Mouse (Mus musculus) gonadal fat pad, adult 2 months (tissue): ENCODE data around the gene Met. TPM values are rescaled to one million over a fixed set of nuclear protein-coding genes. Genes with fewer than 3 reads are reported as not detected.

Source experiments
- DNase-seq: peaks from one replicate; pipeline ENCODE4 v3.0.0-alpha.2; 2012; ENCODE audit warnings: low read depth
- polyA plus RNA-seq: library from polyadenylated mRNA; depleted of rRNA; stranded (reverse); fragments of >200 nt; gene quantifications from 2 replicates; pipeline ENCODE4 v1.2.3, GENCODE M21; 2012; rRNA removed

Gene Met
- 10.2 and 11.2 TPM in 2 replicates for polyA plus RNA-seq

- DNase-seq: no peak
Measured at GRCm38 (mm10) chr6:17463434-17464280, at the start of gene Met. Gene Met (plus strand): TSS chr6:17463800.

DNA sequence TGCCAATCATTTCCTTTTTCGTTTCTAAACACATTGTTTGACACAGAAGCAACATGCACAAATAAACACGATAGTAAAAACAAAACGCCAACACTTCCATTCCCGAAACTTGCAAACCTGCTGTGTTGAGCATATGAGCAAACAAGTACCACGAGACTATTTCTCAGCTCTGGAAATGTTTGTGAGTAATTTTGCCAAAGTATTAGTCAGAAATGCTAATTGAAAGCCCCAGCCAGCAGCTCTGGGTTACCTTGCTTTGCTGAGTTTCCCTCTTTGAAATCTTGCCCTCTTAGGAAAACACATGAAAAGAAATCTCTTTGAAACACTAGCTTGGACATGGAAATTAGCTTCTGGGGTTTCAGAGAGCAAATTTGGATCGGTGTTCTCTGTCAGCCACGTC is 45.4 kb upstream of the Met start:
- DNase-seq: no peak

DNA sequence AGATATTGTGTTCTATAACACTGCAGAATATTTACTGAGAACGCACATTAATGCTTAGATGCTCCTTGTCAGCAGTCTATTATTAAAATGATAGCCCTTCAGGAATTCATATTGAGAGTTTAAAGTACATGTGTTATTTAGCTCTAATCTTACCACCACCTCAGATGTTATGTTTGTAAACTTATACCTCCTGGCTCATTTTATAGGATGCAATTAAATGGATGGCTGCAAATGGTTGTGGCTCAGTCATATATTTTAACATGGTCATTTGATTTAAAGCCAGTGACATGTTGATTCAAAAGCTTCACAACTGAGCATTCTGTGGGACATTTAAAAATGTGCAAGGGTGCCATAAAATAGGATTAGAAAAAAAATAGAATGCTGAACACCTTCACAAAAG is 41.2 kb upstream of the Met start:
- no peak for DNase-seq

- DNase-seq: no peak
Measured at GRCm38 (mm10) chr6:17429041-17429440, 34.6 kb upstream of the Met start.

DNA sequence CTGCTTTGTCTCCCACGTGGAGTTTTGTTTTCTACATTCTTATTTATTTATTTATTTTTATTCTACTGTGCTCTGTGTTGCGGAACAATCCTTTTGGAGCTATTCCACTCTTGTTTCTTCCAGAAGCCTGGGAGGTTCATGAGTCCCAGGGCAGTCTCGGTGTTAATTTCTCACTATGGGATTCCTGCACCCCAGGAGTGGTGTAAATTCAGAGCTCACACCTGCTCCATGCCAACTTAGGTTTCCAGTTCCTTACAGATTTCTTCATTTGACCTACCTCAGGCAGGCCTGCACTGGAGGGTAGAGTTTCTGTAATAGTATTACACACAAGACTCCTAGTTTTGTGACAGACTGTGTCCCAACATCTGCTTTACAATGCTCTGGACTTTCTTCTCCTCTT is 34.0 kb upstream of the Met start:
- DNase-seq: no peak

DNA sequence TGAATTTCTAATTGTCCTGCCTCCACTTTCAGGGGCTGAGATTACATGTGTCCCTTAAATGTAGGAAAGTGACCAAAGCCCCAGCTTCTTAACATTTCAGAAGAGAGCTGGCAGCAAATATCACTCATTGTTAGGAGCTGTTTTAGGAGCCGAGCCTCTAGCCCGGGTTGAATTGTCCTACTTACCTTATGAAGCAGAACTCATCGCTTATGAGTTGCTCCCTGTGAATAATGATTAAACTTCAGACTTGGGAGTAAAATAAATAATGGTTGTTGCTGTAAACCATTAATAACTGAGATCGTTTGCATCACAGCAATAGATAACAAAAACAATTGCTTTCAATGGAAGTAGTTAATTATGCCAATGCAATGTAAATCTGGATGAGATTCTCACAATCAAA is 20.3 kb upstream of the Met start:
- DNase-seq: no peak

GRCm38 (mm10) chr6:17451305-17451704 is 12.3 kb upstream of the Met start:
- DNase-seq: no peak

GRCm38 (mm10) chr6:17455116-17455515 is 8.5 kb upstream of the Met start:
- DNase-seq: no peak

DNA sequence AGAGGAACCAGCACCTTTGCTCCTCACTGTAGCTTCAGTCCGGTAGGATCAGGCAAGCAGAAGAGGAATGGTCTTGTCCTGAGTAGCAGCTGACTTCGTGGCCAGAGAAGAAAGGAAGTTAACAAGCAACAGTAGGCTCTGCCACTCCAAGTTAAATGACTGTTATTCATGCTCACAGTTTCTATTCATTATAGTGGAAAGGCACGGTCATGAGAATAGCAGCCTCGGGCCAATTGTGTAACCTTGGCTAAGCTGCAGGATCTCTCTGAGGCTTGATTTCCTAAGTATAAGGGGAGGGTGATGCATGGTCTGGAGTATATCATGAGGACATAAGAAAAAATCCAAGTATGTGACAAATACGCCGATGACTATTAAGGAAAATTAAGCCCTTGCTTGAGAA is 4.0 kb upstream of the Met start:
- no peak for DNase-seq

DNA sequence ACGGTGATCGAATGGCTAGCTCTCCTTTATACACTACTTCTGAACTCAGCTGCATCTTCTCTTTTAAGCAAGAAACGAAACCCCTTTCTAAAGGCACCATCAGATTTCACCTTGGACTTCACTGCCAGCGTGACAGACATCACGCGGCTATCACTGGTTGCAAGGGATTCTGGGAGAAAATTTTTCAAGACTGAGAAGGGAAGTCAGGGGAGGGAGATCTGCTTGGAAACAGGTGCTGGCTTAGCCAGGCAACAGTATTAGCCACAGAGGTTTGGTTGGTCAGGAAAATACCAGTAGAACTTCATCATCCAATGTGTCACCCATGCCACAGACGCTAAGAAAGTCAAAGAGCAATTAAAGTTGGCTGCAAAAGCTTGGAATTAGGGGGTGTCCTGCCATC is 2.2 kb upstream of the Met start:
- no peak for DNase-seq

DNA sequence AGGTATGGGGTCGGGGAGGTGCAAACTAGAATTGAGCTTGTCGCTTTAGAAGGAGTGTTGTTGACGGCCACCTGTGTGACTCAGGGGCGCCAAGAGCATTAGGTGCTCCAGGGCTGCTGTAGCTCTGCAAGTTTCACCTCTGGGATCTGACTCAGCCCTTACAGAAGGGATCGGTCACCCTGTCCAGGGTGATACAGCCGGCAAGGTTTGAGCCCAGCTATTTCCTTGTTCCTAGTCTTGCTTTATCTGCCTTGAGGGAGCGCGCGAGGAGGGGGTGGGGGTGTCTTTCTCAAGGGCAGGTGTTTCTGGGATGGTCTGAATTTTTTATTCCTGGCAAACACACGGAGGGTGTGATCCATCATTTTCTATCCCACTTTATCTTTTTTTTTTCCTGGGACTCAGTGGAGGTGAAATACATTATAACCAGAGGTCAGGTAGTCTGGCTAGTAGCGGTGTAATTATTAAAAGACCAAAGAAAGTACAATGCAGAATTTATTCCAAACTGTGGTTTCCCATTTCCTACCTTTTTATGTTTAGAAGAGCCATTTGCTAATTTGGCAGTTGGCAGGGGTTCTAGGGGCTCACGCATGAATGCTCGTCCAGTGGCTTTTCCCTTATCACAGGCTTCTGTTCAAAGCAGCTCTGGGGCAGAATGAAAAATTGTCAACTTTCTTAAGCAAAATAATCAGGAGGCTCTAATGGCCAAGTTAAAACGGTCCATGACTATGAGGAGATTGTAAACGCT is 853 bp downstream of the Met start:
- no peak for DNase-seq

DNA sequence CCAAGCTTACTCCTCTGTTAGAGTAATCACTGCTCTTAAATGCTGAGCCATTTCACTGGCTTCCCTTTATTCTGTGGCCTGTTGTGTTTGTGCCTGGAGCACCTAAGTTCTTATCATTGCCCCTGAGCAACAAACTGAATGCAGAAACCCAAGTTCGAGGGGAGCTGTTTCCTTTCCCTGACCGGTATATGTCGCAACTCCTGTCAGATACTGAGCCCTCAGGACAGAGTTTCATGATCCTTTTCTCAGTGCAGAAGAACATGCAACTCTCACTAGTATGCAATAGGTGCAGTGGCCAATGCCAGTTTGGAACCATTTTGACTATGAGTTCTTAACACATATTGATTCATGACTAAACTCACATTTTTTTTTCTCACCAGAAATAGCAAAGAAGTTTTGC is 2.9 kb downstream of the Met start:
- DNase-seq: no peak

- DNase-seq: no peak
Measured at GRCm38 (mm10) chr6:17468993-17469392, 5.4 kb downstream of the Met start.

DNA sequence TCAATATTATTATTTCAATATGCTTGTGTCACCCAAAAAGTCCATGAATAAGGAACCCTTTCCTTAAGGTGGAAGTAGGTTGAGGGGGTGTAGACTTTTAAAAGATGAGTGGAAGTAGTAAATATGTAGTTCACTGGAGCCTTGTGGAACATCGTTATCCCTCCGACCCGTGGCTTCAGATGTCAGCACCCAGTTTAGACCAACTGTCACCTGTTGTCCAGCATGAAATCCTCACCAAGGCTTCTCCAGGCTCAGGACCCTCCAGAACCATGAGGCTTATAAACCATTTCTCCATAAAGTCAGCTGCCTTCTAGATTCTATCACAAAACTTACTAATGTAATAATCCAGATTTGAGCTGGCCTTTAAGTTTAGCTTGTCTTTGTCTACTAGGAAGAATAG is 9.5 kb downstream of the Met start:
- DNase-seq: no peak

GRCm38 (mm10) chr6:17477823-17478222 is 14.2 kb downstream of the Met start:
- no peak for DNase-seq

DNA sequence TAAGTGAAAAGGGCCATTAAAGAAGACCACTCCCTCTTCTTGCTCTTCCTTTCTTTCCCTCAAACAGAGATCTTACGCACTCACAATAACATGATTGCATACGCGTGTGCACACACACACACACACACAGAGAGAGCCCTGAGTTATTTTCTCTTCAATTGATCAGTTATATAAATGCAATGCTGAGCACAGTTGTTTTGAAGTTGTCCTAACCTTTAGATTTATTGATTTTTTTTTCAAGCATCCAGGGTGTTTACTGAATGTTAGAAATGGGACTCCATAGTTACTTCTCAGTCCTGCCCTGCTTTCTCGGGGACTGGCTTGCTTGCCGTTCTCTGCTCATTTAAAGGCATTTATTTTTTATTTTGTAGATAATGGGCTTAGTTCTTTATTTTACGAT is 14.7 kb downstream of the Met start:
- DNase-seq: no peak

DNA sequence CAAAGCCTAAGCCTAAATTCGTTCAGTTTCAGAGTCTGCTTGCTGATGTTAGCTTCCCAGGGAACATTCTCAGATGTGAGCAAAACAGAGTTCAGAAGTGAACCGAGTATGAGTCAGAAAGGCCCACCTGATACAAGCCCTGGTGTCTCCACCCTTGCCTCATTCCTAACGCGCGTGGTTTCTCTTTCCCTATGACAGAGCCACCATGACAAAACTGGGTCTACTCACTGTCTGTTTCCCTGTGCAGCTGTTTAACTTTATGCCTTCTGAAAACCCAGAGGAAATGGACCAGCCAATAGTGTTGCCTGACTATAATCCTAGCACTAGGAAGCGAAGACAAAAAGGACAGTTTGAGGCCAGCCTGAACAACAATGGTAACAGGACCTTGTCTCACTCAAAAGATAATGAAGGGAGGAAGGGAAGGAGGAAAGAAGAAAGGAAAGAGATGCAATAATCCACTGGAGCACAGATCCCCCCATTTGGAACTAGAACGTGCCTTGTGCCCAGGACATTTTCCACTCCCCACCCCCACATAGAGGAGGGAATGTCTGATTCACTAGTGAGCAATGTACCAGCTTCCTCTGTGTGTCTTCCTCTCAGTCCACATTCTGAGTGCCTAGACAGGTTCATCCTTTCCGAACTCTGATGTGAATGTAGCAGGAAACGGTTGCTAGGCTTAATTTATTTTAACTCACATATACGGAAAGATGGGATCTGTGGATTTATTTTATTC is 15.4 kb downstream of the Met start:
- DNase-seq: no peak

DNA sequence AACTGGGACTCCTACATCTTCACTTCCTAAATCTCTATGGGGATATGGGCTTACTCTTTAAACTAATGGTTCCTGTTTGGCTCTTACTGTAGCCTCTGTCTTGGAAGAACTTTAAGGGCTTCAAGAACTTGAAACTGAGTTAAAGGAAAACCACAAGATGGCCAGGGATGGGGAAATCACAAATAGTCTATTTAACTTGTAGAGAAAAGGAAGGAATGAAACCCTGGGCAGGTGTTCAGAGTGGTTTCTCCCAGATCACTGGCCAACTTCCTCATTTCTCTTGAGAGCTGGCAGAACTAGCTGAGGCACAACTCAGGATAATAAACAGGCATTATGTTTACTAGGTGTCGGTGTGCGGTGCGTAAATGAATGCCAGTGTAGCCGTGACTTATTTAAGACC is 17.5 kb downstream of the Met start:
- no peak for DNase-seq

DNA sequence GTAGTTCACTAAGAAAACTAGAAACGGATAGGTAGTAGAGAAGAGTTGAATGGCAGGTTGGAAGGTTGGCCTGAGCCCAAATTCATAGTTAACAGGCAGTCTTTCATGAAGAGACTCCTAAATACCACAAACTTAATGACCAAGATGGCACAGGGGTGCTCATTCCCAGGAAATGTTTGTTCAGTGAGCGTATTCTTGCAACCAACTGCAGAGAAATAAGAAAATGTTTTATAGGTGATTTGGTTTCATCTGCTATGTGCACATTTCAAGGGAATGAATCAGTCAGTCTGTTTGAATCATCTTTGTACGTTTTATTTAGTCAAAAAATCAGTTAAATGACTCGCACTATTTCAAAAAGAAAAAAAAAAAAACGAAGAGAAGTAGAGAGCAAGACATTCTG is 21.6 kb downstream of the Met start:
- no peak for DNase-seq

- DNase-seq: no peak
Measured at GRCm38 (mm10) chr6:17485782-17486181, 22.2 kb downstream of the Met start.

- DNase-seq: no peak
Measured at GRCm38 (mm10) chr6:17488291-17488817, 24.8 kb downstream of the Met start.

DNA sequence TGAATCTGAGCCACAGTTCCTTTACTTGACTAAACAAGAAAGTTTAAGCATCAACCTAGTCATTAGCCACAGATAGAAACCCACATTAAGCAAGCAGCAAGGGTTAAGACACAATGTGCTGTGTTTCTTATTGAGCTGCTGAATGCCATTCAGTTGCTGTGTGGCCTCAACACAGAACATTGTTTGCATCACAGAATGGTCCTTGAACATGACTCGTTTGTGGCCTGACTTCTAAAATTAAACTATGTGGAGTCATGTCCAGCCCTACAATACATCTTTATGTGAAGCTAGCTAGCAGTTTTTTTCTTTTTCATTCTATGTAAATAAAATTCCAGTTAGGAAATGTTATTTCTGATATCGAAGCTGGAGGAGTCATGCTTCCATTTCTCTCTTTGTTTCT is 27.2 kb downstream of the Met start:
- DNase-seq: no peak
